Mouse (Mus musculus) cerebellum, adult 2 months (tissue): ENCODE measurements around the gene Arhgap31. TPM values are rescaled to one million over a fixed set of nuclear protein-coding genes. Genes with fewer than 3 reads are reported as not detected.
"Not testable (repeated sequence)": the region's sequence is repeated elsewhere in the genome, so short reads cannot be mapped to it uniquely, and the experiment has no call there.

Experiments
- DNase-seq, 2 experiments: peaks; one replicate each; pipeline ENCODE4 v3.0.0; 2021
- H3K27ac ChIP-seq: fragments of 200-500 bp; 2 replicates; pipeline ENCODE4 v1.5.1; 2012; ENCODE audit warnings: low read length, control low read depth, inconsistent platforms; ENCODE audit not compliant: insufficient read depth
- H3K27me3 ChIP-seq: fragments of 200-500 bp; 2 replicates; pipeline ENCODE4 v1.6.1; 2012; ENCODE audit warnings: inconsistent platforms, mild to moderate bottlenecking, low read length, moderate library complexity; ENCODE audit not compliant: control insufficient read depth, insufficient read depth
- H3K4me1 ChIP-seq: fragments of 200-500 bp; 2 replicates; pipeline ENCODE4 v1.6.1; 2011; ENCODE audit warnings: low read length; ENCODE audit not compliant: control insufficient read depth, insufficient read depth
- H3K4me3 ChIP-seq: fragments of 200-500 bp; replicated peaks from 2 replicates; pipeline ENCODE3; 2011; ENCODE audit warnings: mild to moderate bottlenecking, low read depth, low read length, control low read depth; ENCODE audit not compliant: insufficient read depth
- CTCF ChIP-seq: fragments of 200-500 bp; IDR thresholded peaks from 2 replicates; pipeline ENCODE4 v1.5.1; 2011; ENCODE audit warnings: low read depth, mild to moderate bottlenecking, control low read depth, low read length, moderate library complexity, borderline replicate concordance; ENCODE audit not compliant: insufficient read depth
- POLR2A ChIP-seq: fragments of 200-500 bp; IDR thresholded peaks from 2 replicates; pipeline ENCODE4 v1.6.1; 2011; ENCODE audit warnings: low read length, control low read depth, borderline replicate concordance; ENCODE audit not compliant: insufficient read depth
- WGBS: fragments of 180-500 bp; shearing (Covaris S2); methylation state at CpG from one replicate; pipeline ENCODE4 v1.1.7; 2018; 5-methylcytosine and 5-hydroxymethylcytosine counted together
- polyA plus RNA-seq: library from polyadenylated mRNA; depleted of rRNA; stranded (reverse); fragments of >200 nt; gene quantifications from 2 replicates; pipeline ENCODE4 v1.2.3, GENCODE M21; 2012

Gene Arhgap31
- polyA plus RNA-seq, 1 experiment: 17.3 TPM

GRCm38 (mm10) chr16:38687673-38688072, 25.4 kb downstream of the Arhgap31 start:
- Histone ChIP-seq H3K4me3 (no peak overlapping the region), H3K27me3 (no peaks in the 10 kb centered on the region), H3K27ac (no peak overlapping the region), H3K4me1 (no peaks in the 10 kb centered on the region)
- no peak for DNase-seq
- 42% methylated on average over 6 of the region's 6 CpGs for WGBS
- TF ChIP-seq POLR2A: no peak
- no peak for TF ChIP-seq CTCF

- 76% methylated on average over 7 of the region's 7 CpGs for WGBS
- no peak overlapping the region for H3K4me3 ChIP-seq
- TF ChIP-seq CTCF (no peak), POLR2A (no peak)
- H3K27ac ChIP-seq: no peak overlapping the region
- no peak for DNase-seq
- no peaks in the 10 kb centered on the region for H3K27me3 ChIP-seq
- H3K4me1 ChIP-seq: no peaks in the 10 kb centered on the region
Observed at GRCm38 (mm10) chr16:38683094-38683493, 30.0 kb downstream of the Arhgap31 start.

GRCm38 (mm10) chr16:38681313-38681712, 31.8 kb downstream of the Arhgap31 start:
- 97% methylated on average over 2 of the region's 2 CpGs for WGBS

GRCm38 (mm10) chr16:38679431-38680021, 33.5 kb downstream of the Arhgap31 start:
- no peaks in the 10 kb centered on the region for H3K4me1 ChIP-seq
- no peaks in the 10 kb centered on the region for H3K27me3 ChIP-seq
- TF ChIP-seq CTCF (no peak), POLR2A (no peak)
- DNase-seq: no peak
- H3K4me3 ChIP-seq: no peak overlapping the region
- no peak overlapping the region for H3K27ac ChIP-seq
- WGBS: 31% methylated on average over 12 of the region's 12 CpGs

More at GRCm38 (mm10) chr16:38681313-38681712, 31.8 kb downstream of the Arhgap31 start:
- Histone ChIP-seq H3K4me3 (no peak overlapping the region), H3K27ac (no peak overlapping the region), H3K4me1 (no peaks in the 10 kb centered on the region), H3K27me3 (no peaks in the 10 kb centered on the region)
- TF ChIP-seq POLR2A (no peak), CTCF (no peak)
- DNase-seq: no peak

- Histone ChIP-seq H3K4me1 (no peaks in the 10 kb centered on the region), H3K4me3 (no peak overlapping the region), H3K27me3 (no peaks in the 10 kb centered on the region), H3K27ac (no peak overlapping the region)
- no peak for DNase-seq
- no peak for TF ChIP-seq CTCF
- no peak for TF ChIP-seq POLR2A
- WGBS: 87% methylated on average over 8 of the region's 8 CpGs
Observed at GRCm38 (mm10) chr16:38678853-38679252, 34.2 kb downstream of the Arhgap31 start.

- H3K4me3 ChIP-seq, DNase-seq, H3K4me1 ChIP-seq, H3K27me3 ChIP-seq, H3K27ac ChIP-seq: not testable (repeated sequence)
- WGBS: 86% methylated on average over 2 of the region's 2 CpGs
Observed at GRCm38 (mm10) chr16:38677941-38678340, 35.1 kb downstream of the Arhgap31 start.

GRCm38 (mm10) chr16:38677171-38677570, 35.9 kb downstream of the Arhgap31 start:
- Histone ChIP-seq H3K4me3 (no peak overlapping the region), H3K27me3 (no peaks in the 10 kb centered on the region)
- 96% methylated on average over 6 of the region's 6 CpGs for WGBS

GRCm38 (mm10) chr16:38676647-38677046, 36.4 kb downstream of the Arhgap31 start:
- 74% methylated on average over 4 of the region's 4 CpGs for WGBS
- Histone ChIP-seq H3K27ac (no peak overlapping the region), H3K4me3 (no peak overlapping the region), H3K27me3 (no peaks in the 10 kb centered on the region), H3K4me1 (no peaks in the 10 kb centered on the region; the same call in 1 of the 2 replicates)
- no peak for TF ChIP-seq CTCF
- TF ChIP-seq POLR2A: no peak
- no peak for DNase-seq

More at GRCm38 (mm10) chr16:38677171-38677570, 35.9 kb downstream of the Arhgap31 start:
- no peak for DNase-seq
- no peak overlapping the region for H3K27ac ChIP-seq
- no peaks in the 10 kb centered on the region; the same call in 1 of the 2 replicates for H3K4me1 ChIP-seq
- no peak for TF ChIP-seq POLR2A
